18 mouse cellular contexts compared by ENCODE assay signal in the genomic region with DNA sequence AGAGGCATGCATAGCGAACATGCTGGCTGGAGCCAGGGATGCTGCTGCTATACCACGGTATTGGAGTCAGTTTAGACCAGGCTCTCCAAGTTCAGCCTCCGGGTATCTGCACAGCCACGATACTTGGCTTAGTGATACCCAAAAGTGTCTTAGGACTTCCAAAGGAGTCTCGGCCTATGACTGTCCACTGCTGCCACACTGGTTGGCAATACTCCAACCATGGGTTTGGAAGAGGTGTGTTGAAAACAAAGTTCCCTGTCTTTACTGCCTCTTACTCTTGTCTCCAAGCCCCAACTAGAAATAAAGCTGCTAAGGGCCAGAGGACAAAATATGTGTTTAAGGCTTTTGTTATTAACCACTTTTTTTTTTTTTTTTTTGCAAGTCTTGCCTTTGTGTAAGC. TPM values are rescaled to one million over a fixed set of nuclear protein-coding genes. Genes with fewer than 3 reads are reported as not detected.
"Had no signal": no experiment of that assay in that cellular context is flagged by ENCODE, and none has a peak within 500 bp of the region (broad histone marks: within the 10 kb centered on the region; RNA-seq: fewer than 3 reads in every experiment).

No protein-coding gene starts in this region.

- DNase-seq: retina, postnatal 1 day; right cerebral cortex, adult 18-20 months; right cerebral cortex, postnatal 14 days; right cerebral cortex, postnatal 25 days; right cerebral cortex, postnatal 4 days; spleen, adult 18-20 months; thymus, adult 18-20 months; thymus, adult 2 months; thymus, postnatal 14 days; thymus, postnatal 25 days; thymus, postnatal 36 days; thymus, postnatal 4 days had no signal

- H3K4me1 ChIP-seq: stomach, embryonic 15.5 days had no signal

- H3K4me2 ChIP-seq: neural tube, embryonic 15.5 days; stomach, embryonic 15.5 days had no signal

- H3K4me3 ChIP-seq: neural tube, embryonic 15.5 days; stomach, embryonic 15.5 days had no signal

- H3K27ac ChIP-seq: neural tube, embryonic 15.5 days; stomach, embryonic 15.5 days; stomach, postnatal 0 days had no signal

- H3K9ac ChIP-seq: neural tube, embryonic 15.5 days; stomach, embryonic 15.5 days had no signal

- H3K27me3 ChIP-seq: neural tube, embryonic 15.5 days; stomach, embryonic 15.5 days had no signal

- H3K9me3 ChIP-seq: neural tube, embryonic 15.5 days; stomach, embryonic 15.5 days had no signal

RNA-seq across cellular contexts. Expression of a gene that starts 15.1 kb away (rescaled TPM):
- polyA plus RNA-seq: neural tube, embryonic 14.5 days; spleen, adult 2 months; testis, adult 2 months had no signal
